Mouse (Mus musculus): ENCODE data around the gene Efr3b. TPM values are rescaled to one million over a fixed set of nuclear protein-coding genes. Genes with fewer than 3 reads are reported as not detected.
"Not testable (repeated sequence)": the region's sequence is repeated elsewhere in the genome, so short reads cannot be mapped to it uniquely, and the experiment has no call there.

The Efr3b gene
- polyA plus RNA-seq, 1 experiment from 2014 or later = 13.5 TPM

DNA sequence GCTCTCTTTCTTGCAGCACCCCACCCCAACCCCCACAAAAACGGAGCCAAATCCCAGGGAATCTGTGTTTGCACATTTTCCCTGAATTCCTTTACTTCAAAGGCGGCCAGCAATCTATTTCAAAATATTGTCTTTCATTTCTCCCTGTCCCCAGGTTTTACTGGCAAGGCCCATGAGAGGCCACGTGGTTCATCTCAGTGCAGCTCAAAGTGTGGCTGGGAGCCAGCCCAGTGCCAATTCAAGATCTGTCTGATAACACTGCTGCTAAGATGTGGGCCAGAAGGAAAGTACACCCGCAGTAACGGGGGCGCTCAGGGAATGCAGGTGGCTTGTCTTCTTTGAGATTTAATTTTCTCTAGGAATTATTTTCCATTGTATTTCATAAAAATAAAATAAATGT, 56.5 kb downstream of the Efr3b start:
- H3K27ac ChIP-seq (ENCODE audit: poor library complexity, severe bottlenecking) = no peak overlapping the region
- peaks cover 17% of the 10 kb centered on the region for H3K4me1 ChIP-seq (replicated peaks)
- H3K4me2 ChIP-seq = peak overlapping the region; percentile 94
- ATAC-seq (ENCODE audit: insufficient number of reproducible peaks, low FRiP score) = no peak
- no peaks in the 10 kb centered on the region for H3K9me3 ChIP-seq (replicated peaks)
- WGBS = 27% methylated on average over 6 of the region's 6 CpGs
- peak overlapping the region; percentile 54 for H3K4me3 ChIP-seq
- H3K36me3 ChIP-seq = peaks cover 25% of the 10 kb centered on the region
- peak overlapping the region; percentile 73; the same call in 1 of the 2 replicates for H3K9ac ChIP-seq
- H3K27me3 ChIP-seq (replicated peaks) = 0 out of 2 replicates have a peak, but pooled peaks cover 5% of the 10 kb centered on the region

DNA sequence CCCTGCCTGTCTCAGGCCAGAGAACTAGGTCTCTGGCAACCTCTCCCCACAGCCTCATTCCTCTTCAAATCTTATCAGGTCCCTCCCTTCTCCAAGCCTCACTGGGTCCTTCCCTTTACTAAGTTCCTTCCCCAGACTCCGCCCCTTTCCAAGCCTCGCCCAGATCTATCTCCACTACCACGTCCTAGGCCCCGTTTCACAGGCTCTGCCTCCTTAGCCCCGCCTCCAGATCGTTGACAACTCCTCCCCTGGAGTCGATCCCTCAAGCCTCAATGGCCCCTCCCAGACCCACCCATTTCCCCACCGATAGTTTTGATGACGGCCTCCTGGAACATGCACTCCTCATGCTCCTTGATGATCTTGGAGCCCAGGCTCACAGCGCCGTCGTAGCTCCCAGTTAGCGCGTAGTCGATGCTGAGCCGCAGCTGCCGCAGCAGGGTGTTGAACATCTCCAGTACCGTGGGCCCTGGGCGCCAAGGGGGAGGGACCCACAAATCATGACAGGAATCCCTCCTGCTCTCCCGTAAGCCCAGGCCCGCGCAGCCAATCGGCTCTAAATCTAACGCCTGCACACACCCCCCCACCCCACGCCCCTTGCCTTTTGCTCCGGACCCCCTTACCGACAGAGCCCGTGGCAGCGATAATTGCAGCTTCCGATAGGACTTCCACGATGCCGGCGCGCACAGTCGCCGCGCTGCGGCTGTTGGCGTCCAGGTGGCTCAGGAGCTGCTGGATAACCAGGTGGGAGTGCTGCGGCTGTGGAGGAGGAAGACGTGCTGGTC, 57.2 kb downstream of the Efr3b start:
- H3K36me3 ChIP-seq = peaks cover 32% of the 10 kb centered on the region
- H3K27ac ChIP-seq (ENCODE audit: poor library complexity, severe bottlenecking) = no peak overlapping the region
- peak; percentile 87 for ATAC-seq (ENCODE audit: insufficient number of reproducible peaks, low FRiP score)
- under 1% methylated on average over 41 of the region's 41 CpGs for WGBS
- H3K9me3 ChIP-seq (replicated peaks) = no peaks in the 10 kb centered on the region
- H3K27me3 ChIP-seq (replicated peaks) = 0 out of 2 replicates have a peak, but pooled peaks cover 5% of the 10 kb centered on the region
- H3K4me2 ChIP-seq = peak overlapping the region; percentile 94
- H3K4me3 ChIP-seq = peak overlapping the region; percentile 54
- H3K4me1 ChIP-seq (replicated peaks) = peaks cover 17% of the 10 kb centered on the region
- H3K9ac ChIP-seq = peak overlapping the region; percentile 73

- H3K36me3 ChIP-seq = peaks cover 37% of the 10 kb centered on the region
- H3K4me2 ChIP-seq = peak overlapping the region; percentile 94
- no peak overlapping the region for H3K27ac ChIP-seq (ENCODE audit: poor library complexity, severe bottlenecking)
- no peak for ATAC-seq (ENCODE audit: insufficient number of reproducible peaks, low FRiP score)
- peak overlapping the region; percentile 54 for H3K4me3 ChIP-seq
- no peaks in the 10 kb centered on the region for H3K9me3 ChIP-seq (replicated peaks)
- H3K9ac ChIP-seq = no peak overlapping the region
- 0 out of 2 replicates have a peak, but pooled peaks cover 5% of the 10 kb centered on the region for H3K27me3 ChIP-seq (replicated peaks)
- peaks cover 17% of the 10 kb centered on the region for H3K4me1 ChIP-seq (replicated peaks)
- 59% methylated on average over 1 of the region's 1 CpGs for WGBS
Measured at GRCm38 (mm10) chr12:3980991-3981349, 57.7 kb downstream of the Efr3b start.

- peaks cover 72% of the 10 kb centered on the region for H3K36me3 ChIP-seq
- not testable (repeated sequence) for H3K4me3 ChIP-seq; H3K27me3 ChIP-seq (replicated peaks); H3K9me3 ChIP-seq (replicated peaks); H3K4me2 ChIP-seq; H3K27ac ChIP-seq (ENCODE audit: poor library complexity, severe bottlenecking); H3K9ac ChIP-seq; H3K4me1 ChIP-seq (replicated peaks); ATAC-seq (ENCODE audit: insufficient number of reproducible peaks, low FRiP score)
- WGBS = 95% methylated on average over 6 of the region's 6 CpGs
Measured at GRCm38 (mm10) chr12:3973169-3973568, 65.5 kb downstream of the Efr3b start.

DNA sequence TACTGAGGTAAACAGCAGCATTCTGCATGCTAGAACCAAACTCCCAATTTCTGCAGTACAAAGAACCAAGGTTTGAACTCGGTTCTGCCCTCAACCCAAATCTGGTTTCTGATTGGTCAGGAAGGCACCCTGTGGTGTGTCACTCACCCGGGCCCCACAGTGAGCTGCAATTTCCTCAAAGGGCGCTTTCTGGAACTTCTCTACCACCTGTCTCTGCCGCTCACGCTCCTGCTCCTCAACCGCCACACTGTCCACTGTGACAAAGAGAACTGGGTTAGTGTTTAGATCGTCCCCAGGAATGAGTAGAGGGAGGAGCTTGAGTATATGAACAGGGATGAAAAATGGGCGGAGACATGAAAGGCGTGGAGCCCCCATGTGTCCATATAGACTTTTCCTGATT, 70.3 kb downstream of the Efr3b start:
- H3K27ac ChIP-seq (ENCODE audit: poor library complexity, severe bottlenecking) = no peak overlapping the region
- H3K27me3 ChIP-seq (replicated peaks) = no peaks in the 10 kb centered on the region
- no peaks in the 10 kb centered on the region for H3K9me3 ChIP-seq (replicated peaks)
- no peak for ATAC-seq (ENCODE audit: insufficient number of reproducible peaks, low FRiP score)
- no peak overlapping the region for H3K9ac ChIP-seq
- no peaks in the 10 kb centered on the region for H3K4me1 ChIP-seq (replicated peaks)
- no peak overlapping the region for H3K4me2 ChIP-seq
- H3K36me3 ChIP-seq = peaks cover 56% of the 10 kb centered on the region
- H3K4me3 ChIP-seq = no peak overlapping the region
- WGBS = 67% methylated on average over 9 of the region's 9 CpGs

GRCm38 (mm10) chr12:3967196-3967595, 71.5 kb downstream of the Efr3b start:
- Histone ChIP-seq H3K27ac (ENCODE audit: poor library complexity, severe bottlenecking) (no peak overlapping the region), H3K36me3 (peaks cover 51% of the 10 kb centered on the region), H3K9me3 (replicated peaks) (no peaks in the 10 kb centered on the region), H3K4me3 (no peak overlapping the region), H3K27me3 (replicated peaks) (no peaks in the 10 kb centered on the region), H3K4me1 (replicated peaks) (no peaks in the 10 kb centered on the region), H3K9ac (no peak overlapping the region), H3K4me2 (no peak overlapping the region)
- WGBS = 85% methylated on average over 4 of the region's 4 CpGs
- no peak for ATAC-seq (ENCODE audit: insufficient number of reproducible peaks, low FRiP score)

- 41% methylated on average over 4 of the region's 4 CpGs for WGBS
- ATAC-seq (ENCODE audit: insufficient number of reproducible peaks, low FRiP score) = no peak
Measured at GRCm38 (mm10) chr12:3960553-3960952, 78.2 kb downstream of the Efr3b start.

GRCm38 (mm10) chr12:3959791-3960543, 78.7 kb downstream of the Efr3b start:
- Histone ChIP-seq H3K36me3 (peaks cover 7% of the 10 kb centered on the region), H3K27me3 (replicated peaks) (peaks cover 8% of the 10 kb centered on the region), H3K4me1 (replicated peaks) (peaks cover 11% of the 10 kb centered on the region), H3K4me3 (peak overlapping the region; percentile 56), H3K9ac (peak overlapping the region; percentile 73), H3K9me3 (replicated peaks) (no peaks in the 10 kb centered on the region), H3K27ac (ENCODE audit: poor library complexity, severe bottlenecking) (peak overlapping the region; percentile 84), H3K4me2 (peak overlapping the region; percentile 88)
- WGBS = 2% methylated on average over 53 of the region's 53 CpGs
- peak; percentile 89 for ATAC-seq (ENCODE audit: insufficient number of reproducible peaks, low FRiP score)

More at GRCm38 (mm10) chr12:3960553-3960952, 78.2 kb downstream of the Efr3b start:
- Histone ChIP-seq H3K4me3 (peak overlapping the region; percentile 56), H3K4me2 (peak overlapping the region; percentile 88), H3K4me1 (replicated peaks) (peaks cover 11% of the 10 kb centered on the region), H3K9me3 (replicated peaks) (no peaks in the 10 kb centered on the region), H3K27ac (ENCODE audit: poor library complexity, severe bottlenecking) (peak overlapping the region; percentile 84), H3K27me3 (replicated peaks) (0 out of 2 replicates have a peak, but pooled peaks cover 3% of the 10 kb centered on the region), H3K9ac (peak overlapping the region; percentile 73; the same call in 1 of the 2 replicates), H3K36me3 (peaks cover 10% of the 10 kb centered on the region)

GRCm38 (mm10) chr12:3956351-3956750, 82.4 kb downstream of the Efr3b start:
- Histone ChIP-seq H3K4me3 (no peak overlapping the region), H3K4me1 (replicated peaks) (peaks cover 11% of the 10 kb centered on the region), H3K9me3 (replicated peaks) (no peaks in the 10 kb centered on the region), H3K27ac (ENCODE audit: poor library complexity, severe bottlenecking) (no peak overlapping the region), H3K36me3 (no peaks in the 10 kb centered on the region), H3K27me3 (replicated peaks) (peaks cover 27% of the 10 kb centered on the region), H3K4me2 (no peak overlapping the region), H3K9ac (no peak overlapping the region)
- 14% methylated on average over 3 of the region's 3 CpGs for WGBS
- ATAC-seq (ENCODE audit: insufficient number of reproducible peaks, low FRiP score) = no peak

DNA sequence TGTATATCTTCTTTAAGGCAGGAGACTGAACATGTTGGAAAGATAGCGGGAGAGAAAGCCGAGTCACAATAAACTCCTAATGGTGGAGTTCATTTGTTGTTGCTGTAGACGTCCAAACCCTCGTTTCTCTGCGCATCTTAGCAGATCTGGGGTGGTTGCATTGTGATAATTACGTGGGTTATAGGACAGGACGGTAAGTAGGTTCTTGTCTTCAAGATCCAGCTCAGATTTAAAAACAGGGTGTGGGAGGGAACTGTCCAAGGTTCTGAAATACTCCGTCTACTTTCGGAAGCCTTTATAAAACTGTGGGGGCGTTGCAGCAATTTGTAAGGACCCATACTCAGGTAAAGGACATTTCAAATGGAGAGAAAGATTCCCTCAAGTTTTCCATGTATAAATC, 83.3 kb downstream of the Efr3b start:
- Histone ChIP-seq H3K4me3 (no peak overlapping the region), H3K9ac (no peak overlapping the region), H3K27me3 (replicated peaks) (peaks cover 27% of the 10 kb centered on the region), H3K36me3 (no peaks in the 10 kb centered on the region), H3K4me2 (no peak overlapping the region), H3K9me3 (replicated peaks) (no peaks in the 10 kb centered on the region), H3K4me1 (replicated peaks) (peaks cover 7% of the 10 kb centered on the region), H3K27ac (ENCODE audit: poor library complexity, severe bottlenecking) (no peak overlapping the region)
- no peak for ATAC-seq (ENCODE audit: insufficient number of reproducible peaks, low FRiP score)
- 29% methylated on average over 10 of the region's 10 CpGs for WGBS

DNA sequence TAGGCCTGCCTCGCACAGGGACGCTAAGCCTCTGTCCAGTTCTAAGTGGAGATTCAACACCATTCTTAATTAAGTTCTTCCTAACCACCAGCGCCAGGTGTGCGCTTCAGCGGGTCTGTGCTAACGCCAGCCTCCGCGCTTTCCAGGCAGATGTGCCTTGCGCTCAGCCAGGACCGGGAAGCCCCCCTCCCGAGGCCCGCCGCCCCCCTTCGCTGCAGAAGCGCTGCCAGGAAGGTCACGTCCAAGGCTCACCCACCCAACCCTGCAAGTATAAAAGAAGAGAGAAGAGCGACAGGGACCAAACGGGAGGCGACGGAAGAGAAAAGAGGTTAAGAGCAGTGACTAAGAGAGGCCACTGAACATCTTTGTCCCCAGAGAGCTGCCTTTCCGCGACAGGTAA, 84.1 kb downstream of the Efr3b start, which contains the start of gene Pomc:
TSS of gene Pomc (plus strand) at position 301 of the 400 bp plus-strand sequence.
- no peak within 1 kb of the TSS for H3K27ac ChIP-seq (ENCODE audit: poor library complexity, severe bottlenecking)
- 24% methylated on average over 22 of the region's 22 CpGs for WGBS
- ATAC-seq (ENCODE audit: insufficient number of reproducible peaks, low FRiP score) = no peak

More for the DNA sequence above, 84.1 kb downstream of the Efr3b start, which contains the start of gene Pomc:
- Histone ChIP-seq H3K36me3 (no peaks in the 10 kb centered on the region), H3K4me2 (no peak within 1 kb of the TSS), H3K27me3 (replicated peaks) (peaks cover 27% of the 10 kb centered on the region), H3K4me1 (replicated peaks) (peaks cover 3% of the 10 kb centered on the region; the same call in 1 of the 2 replicates), H3K4me3 (no peak within 1 kb of the TSS), H3K9ac (no peak within 1 kb of the TSS), H3K9me3 (replicated peaks) (no peaks in the 10 kb centered on the region)

Measured in heart, embryonic 12.5 days (tissue).